8 mouse cellular contexts compared by ENCODE assay signal in genomic region chr13:17030761-17031160, GRCm38 (mm10).
"Had no signal": no experiment of that assay in that cellular context is flagged by ENCODE, and none has a peak within 500 bp of the region (broad histone marks: within the 10 kb centered on the region; RNA-seq: fewer than 3 reads in every experiment).

No protein-coding gene starts in this region.

- ATAC-seq: intestine, embryonic 15.5 days; lung, postnatal 0 days had no signal

- DNase-seq: kidney, adult 2 months; kidney, postnatal 25 days; layer of hippocampus, postnatal 36 days; lung, adult 2 months; lung, postnatal 36 days; midbrain, embryonic 14.5 days had no signal
